Mouse (Mus musculus) T-helper 17 cell (primary cell): ENCODE results near the gene Endou.

Source experiments
- in situ Hi-C, 2 experiments: fragments of 300-600 bp; cut with MboI, MseI; formaldehyde crosslinking; loops; 1 replicate in 1 of 2; 2 replicates in 1 of 2; pipeline ENCODE4 v1.15.1; 2025; ENCODE audit warnings: high pct_unique_total_duplicates in 2 of 2

The Endou gene

GRCm38 (mm10) chr15:97731111-97731510 lies at the start of gene Endou:
Gene Endou (minus strand): TSS chr15:97731339.
- in situ Hi-C loops: loop anchor here in 1 of 2 experiments (10.0 kb wide), 1 partner anchor 214 kb away; no protein-coding TSS in a partner anchor

GRCm38 (mm10) chr15:97780611-97781031 lies 49.5 kb upstream of the Endou start:
- in situ Hi-C loops: loop anchor here (5.0 kb wide), 1 partner anchor 63 kb away; no protein-coding TSS in a partner anchor

GRCm38 (mm10) chr15:97779576-97779975 lies 48.4 kb upstream of the Endou start:
- in situ Hi-C loops: no loop called here

GRCm38 (mm10) chr15:97778311-97779098 lies 47.4 kb upstream of the Endou start, which contains the start of gene Slc48a1:
Gene Slc48a1 (plus strand): TSS chr15:97778520.
- in situ Hi-C loops: no loop called here

GRCm38 (mm10) chr15:97776919-97777318 lies 45.8 kb upstream of the Endou start:
- in situ Hi-C loops: no loop called here

- in situ Hi-C loops: no loop called here
These were observed 45.4 kb upstream of the Endou start for GRCm38 (mm10) chr15:97776514-97776913.

- in situ Hi-C loops: no loop called here
These were observed 42.8 kb upstream of the Endou start for GRCm38 (mm10) chr15:97773961-97774370.

GRCm38 (mm10) chr15:97773108-97773507 lies 42.0 kb upstream of the Endou start:
- in situ Hi-C loops: no loop called here

GRCm38 (mm10) chr15:97770280-97770679 lies 39.1 kb upstream of the Endou start:
- in situ Hi-C loops: no loop called here

- in situ Hi-C loops: loop anchor here in 1 of 2 experiments (10.0 kb wide), 1 partner anchor 53 kb away; no protein-coding TSS in a partner anchor
These were observed 37.1 kb upstream of the Endou start for GRCm38 (mm10) chr15:97768192-97768591.

GRCm38 (mm10) chr15:97767280-97768186 lies 36.4 kb upstream of the Endou start, which contains the start of gene Rapgef3:
Gene Rapgef3 (minus strand): TSS chr15:97767972.
- in situ Hi-C loops: loop anchor here in 1 of 2 experiments (10.0 kb wide), 1 partner anchor 53 kb away; no protein-coding TSS in a partner anchor

GRCm38 (mm10) chr15:97766594-97767279 lies 35.6 kb upstream of the Endou start:
- in situ Hi-C loops: loop anchor here in 1 of 2 experiments (10.0 kb wide), 1 partner anchor 52 kb away; no protein-coding TSS in a partner anchor

GRCm38 (mm10) chr15:97766194-97766593 lies 35.1 kb upstream of the Endou start:
- in situ Hi-C loops: loop anchor here in 1 of 2 experiments (10.0 kb wide), 1 partner anchor 51 kb away; no protein-coding TSS in a partner anchor

- in situ Hi-C loops: loop anchor here in 1 of 2 experiments (10.0 kb wide), 1 partner anchor 50 kb away; no protein-coding TSS in a partner anchor
These were observed 34.1 kb upstream of the Endou start for GRCm38 (mm10) chr15:97765090-97765794.

- in situ Hi-C loops: loop anchor here in 1 of 2 experiments (10.0 kb wide), 1 partner anchor 50 kb away; no protein-coding TSS in a partner anchor
These were observed 33.4 kb upstream of the Endou start for GRCm38 (mm10) chr15:97764532-97764931.

GRCm38 (mm10) chr15:97763256-97764049 lies 32.3 kb upstream of the Endou start:
- in situ Hi-C loops: loop anchor here in 1 of 2 experiments (10.0 kb wide), 1 partner anchor 49 kb away; no protein-coding TSS in a partner anchor

GRCm38 (mm10) chr15:97762733-97763132 lies 31.6 kb upstream of the Endou start:
- in situ Hi-C loops: loop anchor here in 1 of 2 experiments (10.0 kb wide), 1 partner anchor 48 kb away; no protein-coding TSS in a partner anchor

GRCm38 (mm10) chr15:97761438-97761837 lies 30.3 kb upstream of the Endou start:
- in situ Hi-C loops: loop anchor here in 1 of 2 experiments (10.0 kb wide), 1 partner anchor 47 kb away; no protein-coding TSS in a partner anchor

- in situ Hi-C loops: loop anchor here in 1 of 2 experiments (10.0 kb wide), 1 partner anchor 46 kb away; no protein-coding TSS in a partner anchor
These were observed 29.8 kb upstream of the Endou start for GRCm38 (mm10) chr15:97760952-97761351.
